Mouse (Mus musculus): ENCODE measurements around the gene A930033H14Rik.

DNA sequence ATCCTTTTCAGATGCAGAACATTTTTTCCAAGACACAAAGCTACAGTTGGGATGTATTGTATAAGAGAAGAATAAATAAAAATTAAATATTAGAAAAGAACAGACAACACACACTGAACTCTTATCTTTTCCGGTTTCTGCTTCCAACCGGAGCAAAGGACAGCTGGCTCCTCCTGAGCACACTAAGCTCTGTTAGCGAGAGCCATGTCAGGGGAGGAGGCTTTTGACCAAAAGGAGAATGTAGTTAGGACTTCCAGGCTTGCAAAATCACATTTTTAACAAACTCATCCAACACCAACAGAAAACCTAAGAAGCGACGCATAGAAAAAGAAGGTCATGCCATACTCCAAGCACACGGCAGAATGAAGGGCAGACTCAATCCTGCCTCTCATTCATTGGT lies 6.8 kb downstream of the A930033H14Rik start:
- TF ChIP-seq CTCF (IDR thresholded peaks at IDR 0.05; ENCODE audit: control insufficient read depth, insufficient read depth, insufficient replicate concordance, low read depth, low read length) (no peak), POLR2A (IDR thresholded peaks at IDR 0.05; ENCODE audit: control insufficient read depth, low read depth, low read length) (no peak)
